In genomic region chr13:30754066-30754465, GRCm38 (mm10) we compare ENCODE assay signal across 23 mouse cellular contexts. TPM values are rescaled to one million over a fixed set of nuclear protein-coding genes. Genes with fewer than 3 reads are reported as not detected.
A peak's percentile ranks its signal among the peaks of the same experiment; 100 is the strongest.
DNase-seq lines count a peak whose midpoint lies in the region; ATAC-seq lines count a peak whose summit lies in the region.
"Had no signal": no experiment of that assay in that cellular context is flagged by ENCODE, and none has a peak within 500 bp of the region (broad histone marks: within the 10 kb centered on the region; RNA-seq: fewer than 3 reads in every experiment).

No protein-coding gene starts in this region.

- peak; percentile 64 for DNase-seq in heart, adult 11 months
- DNase-seq in heart, embryonic 10.5 days (ENCODE audit: low spot score) = no peak
- DNase-seq in CD4-positive helper T cell, adult 2 months (ENCODE audit: low read depth, low spot score) = peak; percentile 27
- no peak for DNase-seq in cerebellum, postnatal 25 days
- DNase-seq: adrenal gland, postnatal 10 days; adrenal gland, postnatal 36 days; cerebellum, adult 18-20 months; cerebellum, adult 9-10 months; cerebellum, postnatal 14 days; gastrocnemius, postnatal 10 days; gastrocnemius, postnatal 36 days; heart, postnatal 10 days; heart, postnatal 36 days had no signal

- H3K36me3 ChIP-seq in heart, embryonic 10.5 days = no peaks in the 10 kb centered on the region
- no peaks in the 10 kb centered on the region for H3K36me3 ChIP-seq in forebrain, embryonic 13.5 days (ENCODE audit: poor library complexity, severe bottlenecking)
- H3K36me3 ChIP-seq: embryonic facial prominence, embryonic 12.5 days; embryonic facial prominence, embryonic 15.5 days; forebrain, embryonic 15.5 days; heart, embryonic 12.5 days; heart, embryonic 15.5 days; hindbrain, embryonic 10.5 days; hindbrain, embryonic 13.5 days had no signal

- WGBS in heart, embryonic 10.5 days = 87% methylated on average over 4 of the region's 4 CpGs
- 78% methylated on average over 4 of the region's 4 CpGs for WGBS in forebrain, embryonic 13.5 days

- no peak overlapping the region for H3K4me3 ChIP-seq in heart, embryonic 10.5 days
- H3K4me3 ChIP-seq in forebrain, embryonic 13.5 days = no peak overlapping the region
- H3K4me3 ChIP-seq: embryonic facial prominence, embryonic 12.5 days; embryonic facial prominence, embryonic 15.5 days; forebrain, embryonic 15.5 days; heart, embryonic 12.5 days; heart, embryonic 15.5 days; hindbrain, embryonic 10.5 days; hindbrain, embryonic 13.5 days had no signal

- no peak overlapping the region for H3K9ac ChIP-seq in forebrain, embryonic 13.5 days
- H3K9ac ChIP-seq: embryonic facial prominence, embryonic 12.5 days; embryonic facial prominence, embryonic 15.5 days; forebrain, embryonic 15.5 days; heart, embryonic 12.5 days; heart, embryonic 15.5 days; hindbrain, embryonic 13.5 days had no signal

- peak; percentile 11 for ATAC-seq in activated CD4-positive, CD25-positive, alpha-beta regulatory T cell, adult 4 months
- no peak for ATAC-seq in forebrain, embryonic 13.5 days
- ATAC-seq: forebrain, embryonic 15.5 days; hindbrain, embryonic 16.5 days had no signal

- peaks cover 72% of the 10 kb centered on the region for H3K27me3 ChIP-seq in heart, embryonic 10.5 days (ENCODE audit: insufficient read depth, poor library complexity, severe bottlenecking)
- H3K27me3 ChIP-seq in forebrain, embryonic 13.5 days = peaks cover 39% of the 10 kb centered on the region

- H3K27ac ChIP-seq in heart, embryonic 10.5 days = no peak overlapping the region
- H3K27ac ChIP-seq in forebrain, embryonic 13.5 days = no peak overlapping the region
- H3K27ac ChIP-seq: embryonic facial prominence, embryonic 12.5 days; embryonic facial prominence, embryonic 15.5 days; forebrain, embryonic 15.5 days; heart, embryonic 15.5 days; hindbrain, embryonic 10.5 days; hindbrain, embryonic 13.5 days had no signal

- no peaks in the 10 kb centered on the region for H3K9me3 ChIP-seq in heart, embryonic 10.5 days
- no peaks in the 10 kb centered on the region for H3K9me3 ChIP-seq in forebrain, embryonic 13.5 days (replicated peaks)
- H3K9me3 ChIP-seq: embryonic facial prominence, embryonic 12.5 days; embryonic facial prominence, embryonic 15.5 days; forebrain, embryonic 15.5 days; heart, embryonic 12.5 days; heart, embryonic 15.5 days; hindbrain, embryonic 10.5 days; hindbrain, embryonic 13.5 days had no signal

- H3K4me1 ChIP-seq in heart, embryonic 10.5 days = peaks cover 19% of the 10 kb centered on the region
- H3K4me1 ChIP-seq in forebrain, embryonic 13.5 days = peaks cover 18% of the 10 kb centered on the region

- no peak overlapping the region for H3K4me2 ChIP-seq in forebrain, embryonic 13.5 days
- H3K4me2 ChIP-seq: embryonic facial prominence, embryonic 12.5 days; embryonic facial prominence, embryonic 15.5 days; forebrain, embryonic 15.5 days; heart, embryonic 12.5 days; heart, embryonic 15.5 days; hindbrain, embryonic 13.5 days had no signal

RNA-seq across cellular contexts. Expression of gene Irf4, which starts 5.0 kb away (rescaled TPM):
- 0.04 and 0.15 TPM in 2 replicates for polyA plus RNA-seq in heart, embryonic 10.5 days (2016; fragmentation: Nextera tagmentation; extraction: Ambion mirVana)
- polyA plus RNA-seq in activated CD4-positive, CD25-positive, alpha-beta regulatory T cell, adult 4 months (2017; shearing (Covaris generic)) = 10 to 100 TPM; 23.8 to 26.4 TPM
- polyA plus RNA-seq in forebrain, embryonic 13.5 days (2015; fragmentation: Nextera tagmentation; extraction: Ambion mirVana) = 0.04 and 0.08 TPM in 2 replicates
- polyA plus RNA-seq: hindbrain, embryonic 10.5 days had no signal

Comparison
In these comparisons a context has a peak if more than half of its experiments do, and no peak if none do; other contexts are left out.
1. DNase-seq: peak in heart, adult 11 months (single experiment) and CD4-positive helper T cell, adult 2 months (single experiment); none in heart, embryonic 10.5 days (single experiment) and cerebellum, postnatal 25 days (0 of 2).
2. RNA of gene Irf4, which starts 5.0 kb away (polyA plus RNA-seq): 23.8 to 26.4 TPM in activated CD4-positive, CD25-positive, alpha-beta regulatory T cell, adult 4 months; 0.04 to 0.15 TPM in heart, embryonic 10.5 days and 0.04 to 0.08 TPM in forebrain, embryonic 13.5 days; every median in the first group is over 10 times any median in the second.